Mouse (Mus musculus): ENCODE results near the gene Dhx8.

Dhx8 gene

DNA sequence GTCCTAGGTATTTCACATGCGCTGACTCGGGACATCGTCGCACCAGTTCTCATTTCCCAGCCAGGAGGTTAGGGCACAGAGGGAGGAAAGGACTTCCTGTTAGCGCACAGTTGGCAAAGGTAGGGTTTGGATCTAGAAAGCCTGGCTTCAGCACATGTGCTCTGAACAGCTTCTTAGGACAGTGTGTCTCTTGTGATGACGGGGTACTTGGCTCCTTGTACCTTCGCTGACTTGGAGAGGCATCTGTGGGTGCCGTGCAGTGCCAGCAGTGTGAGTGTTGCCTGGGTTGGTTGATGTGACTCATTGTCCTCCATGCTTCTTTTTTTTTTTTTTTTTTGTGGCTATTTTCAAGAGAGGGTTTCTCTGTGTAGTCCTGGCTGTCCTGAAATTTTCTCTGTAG lies 23.9 kb downstream of the Dhx8 start:
- no peak for DNase-seq

DNA sequence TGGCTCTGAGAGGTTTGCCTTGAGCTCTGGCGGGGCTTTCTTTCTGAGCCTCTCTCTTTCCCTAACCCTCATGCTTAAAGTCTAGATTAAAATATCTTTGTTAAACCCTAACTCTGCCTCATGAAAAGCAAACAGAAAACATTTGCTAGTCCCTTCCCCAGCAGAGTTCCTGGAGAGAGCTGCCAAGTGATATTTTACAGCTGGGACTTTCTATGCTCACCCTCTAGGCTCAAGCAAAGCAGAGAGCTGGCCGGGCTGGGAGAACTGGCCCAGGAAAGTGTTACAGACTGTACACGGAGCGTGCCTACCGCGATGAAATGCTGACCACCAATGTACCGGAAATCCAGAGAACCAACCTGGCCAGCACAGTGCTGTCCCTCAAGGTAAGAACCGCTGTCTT lies 24.6 kb downstream of the Dhx8 start:
- DNase-seq: no peak

DNA sequence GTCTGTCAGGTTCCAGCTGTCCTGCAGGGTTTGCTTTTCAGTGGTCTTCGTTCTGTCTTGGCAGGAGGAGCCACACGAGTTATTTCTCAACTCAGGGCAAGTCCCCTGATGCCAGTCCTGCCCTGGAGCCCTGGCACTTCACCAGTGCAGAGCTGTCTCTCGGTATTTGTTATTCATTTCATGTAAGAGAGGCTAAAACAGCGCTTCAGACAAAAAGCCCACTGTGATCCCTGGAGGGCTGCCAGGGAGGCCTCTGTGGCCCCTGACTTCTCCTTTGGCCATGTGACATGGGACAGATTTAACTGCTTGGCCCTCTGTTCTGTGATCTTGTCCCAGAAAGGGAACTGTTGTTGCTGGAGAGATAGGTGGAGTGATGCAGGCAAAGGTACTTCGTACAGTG lies 25.7 kb downstream of the Dhx8 start:
- DNase-seq: peak; percentile 36 to 56

- DNase-seq: no peak
Measured at GRCm38 (mm10) chr11:101759530-101759929, 26.8 kb downstream of the Dhx8 start.

- DNase-seq: peak in 1 of 2 experiments; percentile 59
Measured at GRCm38 (mm10) chr11:101763723-101764122, 31.0 kb downstream of the Dhx8 start.

- no peak for DNase-seq
Measured at GRCm38 (mm10) chr11:101764546-101764945, 31.8 kb downstream of the Dhx8 start.

DNA sequence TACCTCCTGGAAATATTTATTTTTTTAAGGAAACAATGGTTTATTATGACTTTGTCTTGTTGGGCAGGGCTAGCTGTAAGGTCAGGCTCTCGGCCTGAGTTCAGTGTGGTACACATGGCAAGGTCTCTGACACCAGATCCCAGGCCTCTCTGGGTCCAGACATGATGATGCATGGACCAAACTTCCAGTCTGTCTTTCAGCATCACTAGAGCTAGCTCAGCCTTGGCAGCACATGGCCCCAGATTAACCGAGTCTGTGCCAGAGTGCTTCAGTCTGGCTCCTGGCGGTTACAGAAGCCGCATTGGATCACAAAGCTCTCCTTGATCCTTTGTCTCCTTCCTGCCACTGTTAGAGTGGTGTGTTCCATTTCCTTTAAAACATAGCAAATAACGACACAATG lies 34.6 kb downstream of the Dhx8 start:
- no peak for DNase-seq

- no peak for DNase-seq
Measured at GRCm38 (mm10) chr11:101768721-101769120, 36.0 kb downstream of the Dhx8 start.

- DNase-seq: no peak
Measured at GRCm38 (mm10) chr11:101770266-101770665, 37.5 kb downstream of the Dhx8 start.

GRCm38 (mm10) chr11:101772027-101772426 lies 39.3 kb downstream of the Dhx8 start:
- DNase-seq: no peak

GRCm38 (mm10) chr11:101772449-101772848 lies 39.7 kb downstream of the Dhx8 start:
- peak; percentile 37 to 58 for DNase-seq

DNA sequence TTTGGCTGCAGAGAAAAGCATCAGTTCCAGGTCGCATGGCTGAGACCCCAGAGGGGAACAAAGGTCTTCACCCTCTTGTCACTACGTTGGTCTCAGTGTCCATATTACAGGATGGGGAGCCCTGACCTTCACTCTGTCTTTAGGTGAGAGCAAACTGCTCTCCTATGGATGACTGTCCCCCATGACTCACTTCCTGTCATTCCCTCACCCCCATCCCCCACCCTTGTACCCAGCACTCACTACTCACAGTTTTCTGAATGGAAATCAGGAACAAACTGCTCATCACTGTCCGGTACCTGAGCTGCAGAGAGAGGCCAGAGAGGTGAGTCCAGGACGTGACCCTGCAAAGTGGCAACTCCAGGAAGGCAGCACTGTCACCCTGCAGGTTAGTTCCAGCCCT lies 44.1 kb downstream of the Dhx8 start:
- DNase-seq: no peak

- no peak for DNase-seq
Measured at GRCm38 (mm10) chr11:101783135-101783534, 50.4 kb downstream of the Dhx8 start.

DNA sequence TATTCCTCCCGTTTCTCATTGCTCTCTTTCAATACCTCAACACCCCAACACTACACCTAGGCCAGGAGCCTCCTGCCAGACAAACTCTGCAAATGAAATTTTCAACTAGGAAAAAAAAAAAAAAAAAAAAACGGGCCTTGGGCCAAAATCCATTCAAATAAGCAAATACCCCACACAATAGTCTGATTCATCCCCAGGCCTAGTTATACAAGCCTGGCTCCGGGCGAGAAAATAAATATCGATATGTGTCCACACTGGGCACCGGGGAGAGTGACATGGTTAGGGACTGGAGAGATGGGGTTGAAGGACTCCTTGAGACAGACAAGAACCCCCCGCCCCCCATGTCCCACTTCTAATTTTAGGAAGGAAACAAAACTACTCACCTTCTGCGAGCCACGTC lies 50.9 kb downstream of the Dhx8 start:
- no peak for DNase-seq

DNA sequence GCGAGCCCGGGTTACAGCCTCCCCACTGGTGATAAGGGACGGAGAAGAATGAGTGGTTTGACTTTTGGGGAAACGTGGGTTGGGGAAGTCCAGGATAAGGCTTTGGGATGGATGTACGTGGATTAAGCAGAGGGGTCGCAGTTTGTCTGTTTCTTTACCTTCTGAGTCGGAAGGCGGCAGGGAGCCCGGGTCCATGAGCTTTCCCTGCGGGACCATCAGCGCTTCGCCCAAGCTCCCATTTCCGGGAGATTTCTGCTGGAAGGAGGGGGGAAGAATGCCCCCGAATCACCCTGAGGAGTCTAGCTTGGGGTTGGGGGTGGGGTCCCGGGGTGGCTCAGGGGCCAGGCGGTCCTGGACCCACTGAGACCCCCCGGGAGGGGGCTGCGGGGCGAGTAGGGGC lies 51.4 kb downstream of the Dhx8 start:
- peak in 1 of 2 experiments; percentile 35 for DNase-seq

DNA sequence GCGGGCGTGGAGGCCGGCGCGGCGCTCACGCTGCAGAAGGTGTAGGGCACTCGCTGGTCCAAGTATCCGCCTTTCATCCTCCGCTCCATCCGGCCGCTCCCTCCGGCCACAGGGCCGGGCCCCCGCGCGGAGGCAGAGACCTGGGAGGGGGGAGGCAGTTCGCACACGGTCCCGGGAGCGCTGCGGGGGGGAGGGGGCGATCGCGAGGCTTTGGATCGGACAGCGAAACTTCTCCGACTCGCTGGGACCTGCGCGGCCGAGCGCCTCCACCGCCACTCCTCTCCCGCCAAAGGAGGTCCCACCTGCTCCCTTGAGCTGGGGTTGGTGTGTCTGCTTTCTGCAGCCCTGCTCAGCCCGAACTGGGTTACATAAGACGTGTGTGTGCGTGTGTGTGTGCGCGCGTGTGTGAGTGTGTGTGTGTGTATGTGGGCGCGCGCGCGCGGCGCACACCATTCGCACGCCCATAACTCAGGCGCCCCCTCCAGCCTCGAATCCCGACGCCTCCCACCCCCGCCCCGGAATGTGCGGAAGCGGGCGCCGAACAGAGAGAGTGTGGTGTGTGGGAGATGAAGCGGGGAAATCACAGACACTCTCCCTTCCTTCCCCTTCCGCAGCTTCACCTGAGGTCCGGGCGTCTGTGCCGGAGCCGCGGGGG lies 51.9 kb downstream of the Dhx8 start:
- DNase-seq: peak; percentile 57 to 66

GRCm38 (mm10) chr11:101785143-101785851 lies 52.6 kb downstream of the Dhx8 start, which contains the start of gene Etv4:
Gene Etv4 (minus strand): TSS chr11:101785371.
- peak; percentile 92 to 96 for DNase-seq

GRCm38 (mm10) chr11:101785852-101786205 lies 53.1 kb downstream of the Dhx8 start:
- no peak for DNase-seq

DNA sequence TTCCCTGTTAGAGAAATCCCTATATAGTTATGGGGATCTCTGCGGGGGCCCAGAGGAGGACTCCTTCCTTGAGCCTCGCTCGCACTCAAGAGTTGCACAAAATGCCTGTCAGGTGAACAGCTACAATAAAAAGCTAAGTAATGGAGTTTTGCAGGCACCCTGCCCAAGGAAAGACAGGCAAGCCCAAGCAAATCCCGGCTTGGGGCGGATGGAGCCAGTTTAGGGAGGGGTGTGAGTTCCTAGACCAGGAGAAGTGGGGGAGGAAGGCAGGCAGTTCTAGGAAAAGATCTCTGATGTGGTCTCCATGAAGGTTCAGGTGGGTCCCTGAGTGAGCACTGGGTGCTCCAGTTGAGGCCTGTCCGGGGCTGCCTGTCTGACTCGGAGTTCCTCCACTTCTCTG lies 53.9 kb downstream of the Dhx8 start:
- no peak for DNase-seq

DNA sequence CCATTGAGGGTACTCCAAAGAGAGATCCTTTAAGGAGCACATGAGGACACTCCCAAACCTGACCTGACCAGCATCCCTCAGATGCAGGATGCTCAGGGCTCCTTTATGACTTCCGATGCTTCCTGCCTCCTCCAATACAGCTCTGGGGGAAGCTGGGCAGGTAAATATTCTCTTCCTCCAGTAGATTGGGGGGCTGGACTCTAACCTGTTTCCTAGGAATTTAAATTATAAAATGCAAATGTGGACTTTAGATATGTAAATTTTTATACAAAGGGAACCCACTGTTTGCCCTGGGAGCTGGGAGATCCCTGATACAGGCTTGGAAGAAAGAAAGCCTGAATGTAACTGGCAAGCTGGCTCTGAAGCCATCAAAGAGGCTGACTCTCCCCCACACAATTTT lies 54.7 kb downstream of the Dhx8 start:
- no peak for DNase-seq

DNA sequence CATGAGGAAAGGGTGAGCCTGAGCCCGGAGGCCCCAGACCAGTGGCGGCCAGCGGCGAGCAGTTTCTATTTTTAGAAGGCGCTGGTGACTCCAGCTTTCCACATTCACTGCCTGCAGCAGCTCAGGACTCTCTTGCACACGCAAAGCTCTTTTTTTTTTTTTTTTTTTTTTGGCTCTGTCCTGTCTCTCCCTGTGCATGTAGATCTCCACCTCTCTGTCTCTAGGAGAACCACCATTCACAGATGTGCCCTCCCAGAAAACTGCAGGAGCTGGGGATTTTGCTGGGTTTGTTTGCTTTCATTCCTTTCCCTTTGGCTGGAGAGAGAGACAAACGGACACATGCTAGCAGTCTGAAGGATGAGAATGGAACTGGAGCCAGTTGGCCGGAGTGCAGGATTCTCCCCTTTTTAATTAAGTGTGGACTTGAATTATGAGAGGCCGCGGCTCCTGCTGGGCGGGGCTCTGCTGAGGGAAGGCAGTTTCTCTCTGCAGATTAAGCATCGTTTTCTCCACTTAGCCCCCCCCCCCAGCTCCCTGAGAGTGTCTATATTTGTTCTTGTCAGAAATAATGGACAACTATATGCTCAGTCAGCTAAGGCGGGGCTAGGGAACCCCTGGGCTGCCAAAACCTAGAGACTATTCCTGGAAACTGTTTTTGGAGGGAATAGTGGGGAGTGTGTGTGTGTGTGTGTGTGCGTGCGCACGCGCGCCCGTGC lies 58.2 kb downstream of the Dhx8 start:
- peak; percentile 52 to 70 for DNase-seq

GRCm38 (mm10) chr11:101797355-101797754 lies 64.6 kb downstream of the Dhx8 start:
- DNase-seq: no peak

DNA sequence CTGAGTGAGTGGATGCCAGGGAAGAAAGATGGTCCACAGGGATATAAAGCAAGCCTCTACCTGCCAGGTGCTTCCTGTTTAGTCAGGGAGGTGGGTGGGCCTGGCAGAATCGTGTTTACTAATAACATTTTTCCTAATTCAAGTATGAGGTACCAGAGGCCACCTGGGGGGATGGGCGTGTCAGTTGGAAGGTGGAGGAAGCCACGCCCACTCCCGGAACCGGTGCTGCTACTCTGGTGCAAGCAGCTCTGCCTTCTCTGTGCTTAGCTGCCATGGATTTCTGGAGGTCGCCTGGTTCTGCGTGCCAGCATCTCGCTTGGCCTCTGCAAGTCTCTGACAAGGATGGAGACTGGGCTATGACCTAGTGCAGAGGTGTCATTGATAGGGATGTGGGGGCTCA lies 65.4 kb downstream of the Dhx8 start:
- DNase-seq: no peak

- DNase-seq: no peak
Measured at GRCm38 (mm10) chr11:101801386-101801785, 68.7 kb downstream of the Dhx8 start.

Data from cerebellum, postnatal 14 days (tissue).